Mouse (Mus musculus) hindbrain, embryonic 11.5 days (tissue): Measurements from ENCODE around the gene Lypd5. TPM values are rescaled to one million over a fixed set of nuclear protein-coding genes. Genes with fewer than 3 reads are reported as not detected.

Experiments used
- ATAC-seq: fragments of 200-750 bp; cut with Nextera tagmentation; 2 replicates; pipeline ENCODE4 v1.8.0; 2017; ENCODE audit warnings: mild to moderate bottlenecking, moderate TSS enrichment, moderate library complexity; ENCODE audit not compliant: low FRiP score
- DNase-seq: peaks from one replicate; pipeline ENCODE4 v3.0.0-alpha.2; 2015; ENCODE audit warnings: low spot score
- H3K27ac ChIP-seq: fragments of 300-500 bp; sonication (generic); 2 replicates; pipeline ENCODE4 v1.5.1; 2014; ENCODE audit warnings: mild to moderate bottlenecking, low read depth, low read length
- H3K27me3 ChIP-seq: fragments of 300-500 bp; sonication (generic); 2 replicates; pipeline ENCODE4 v1.6.1; 2014; ENCODE audit warnings: mild to moderate bottlenecking, low read length, moderate library complexity, mixed read lengths; ENCODE audit not compliant: control insufficient read depth, insufficient read depth
- H3K36me3 ChIP-seq: fragments of 300-500 bp; sonication (generic); 2 replicates; pipeline ENCODE4 v1.6.1; 2014; ENCODE audit warnings: mild to moderate bottlenecking, low read length, moderate library complexity, mixed read lengths; ENCODE audit not compliant: control insufficient read depth, insufficient read depth
- H3K4me1 ChIP-seq: fragments of 300-500 bp; sonication (generic); replicated peaks from 2 replicates; pipeline ENCODE4 v1.6.1; 2014; ENCODE audit warnings: low read length, mixed read lengths; ENCODE audit not compliant: control insufficient read depth, insufficient read depth
- H3K4me2 ChIP-seq: fragments of 300-500 bp; sonication (generic); replicated peaks from 2 replicates; pipeline ENCODE4 v1.6.1; 2014; ENCODE audit warnings: mild to moderate bottlenecking, low read depth, low read length
- H3K4me3 ChIP-seq: fragments of 300-500 bp; sonication (generic); 2 replicates; pipeline ENCODE4 v1.5.1; 2014; ENCODE audit warnings: low read depth, low read length
- H3K9ac ChIP-seq: fragments of 300-500 bp; sonication (generic); 2 replicates; pipeline ENCODE4 v1.6.1; 2014; ENCODE audit warnings: low read depth, low read length
- H3K9me3 ChIP-seq: fragments of 300-500 bp; sonication (generic); 2 replicates; pipeline ENCODE4 v1.6.1; 2016; ENCODE audit warnings: low read length; ENCODE audit not compliant: control insufficient read depth
- WGBS: fragments of 180-500 bp; shearing (Covaris S2); extraction: QIAGEN DNeasy Blood & Tissue Kit; methylation state at CpG from one replicate; pipeline ENCODE4 v1.1.7; 2014; 5-methylcytosine and 5-hydroxymethylcytosine counted together
- polyA plus RNA-seq: library from polyadenylated mRNA; unstranded; fragments of >200 nt; fragmentation: Nextera tagmentation; extraction: Ambion mirVana; gene quantifications from 2 replicates; pipeline ENCODE4 v1.2.1, GENCODE M21; 2014

The Lypd5 gene
- not detected in 2 replicates for polyA plus RNA-seq

DNA sequence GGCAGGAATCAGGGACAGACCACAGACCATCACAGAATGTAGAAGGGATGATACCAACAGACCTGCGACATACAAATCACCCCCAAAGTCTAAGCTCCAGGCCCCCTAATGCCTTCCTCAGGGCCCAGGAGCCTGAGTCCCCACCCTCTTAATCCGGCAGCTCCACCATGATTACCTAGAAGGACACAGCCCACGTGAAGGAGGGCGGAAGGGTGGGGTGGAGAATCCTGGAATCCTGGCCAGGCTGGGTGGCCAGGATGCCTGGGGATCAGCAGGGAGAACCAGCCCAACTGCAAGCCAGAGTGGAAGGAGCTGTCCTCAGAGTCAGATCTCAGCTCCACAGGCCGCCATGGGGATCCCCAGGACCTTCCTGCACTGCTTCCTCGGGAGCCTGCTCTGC, at the start of gene Lypd5:
TSS of gene Lypd5 (plus strand) at position 301 of the 400 bp plus-strand sequence.
- no peak for ATAC-seq
- H3K9ac ChIP-seq, result no peak within 1 kb of the TSS
- H3K4me3 ChIP-seq, result no peak within 1 kb of the TSS
- no peaks in the 10 kb centered on the region for H3K9me3 ChIP-seq
- H3K36me3 ChIP-seq, result no peaks in the 10 kb centered on the region
- no peak within 1 kb of the TSS for H3K27ac ChIP-seq
- 31% methylated on average over 6 of the region's 6 CpGs for WGBS
- no peak for DNase-seq
- no peaks in the 10 kb centered on the region for H3K27me3 ChIP-seq
- no peak within 1 kb of the TSS for H3K4me2 ChIP-seq
- H3K4me1 ChIP-seq, result no peaks in the 10 kb centered on the region

DNA sequence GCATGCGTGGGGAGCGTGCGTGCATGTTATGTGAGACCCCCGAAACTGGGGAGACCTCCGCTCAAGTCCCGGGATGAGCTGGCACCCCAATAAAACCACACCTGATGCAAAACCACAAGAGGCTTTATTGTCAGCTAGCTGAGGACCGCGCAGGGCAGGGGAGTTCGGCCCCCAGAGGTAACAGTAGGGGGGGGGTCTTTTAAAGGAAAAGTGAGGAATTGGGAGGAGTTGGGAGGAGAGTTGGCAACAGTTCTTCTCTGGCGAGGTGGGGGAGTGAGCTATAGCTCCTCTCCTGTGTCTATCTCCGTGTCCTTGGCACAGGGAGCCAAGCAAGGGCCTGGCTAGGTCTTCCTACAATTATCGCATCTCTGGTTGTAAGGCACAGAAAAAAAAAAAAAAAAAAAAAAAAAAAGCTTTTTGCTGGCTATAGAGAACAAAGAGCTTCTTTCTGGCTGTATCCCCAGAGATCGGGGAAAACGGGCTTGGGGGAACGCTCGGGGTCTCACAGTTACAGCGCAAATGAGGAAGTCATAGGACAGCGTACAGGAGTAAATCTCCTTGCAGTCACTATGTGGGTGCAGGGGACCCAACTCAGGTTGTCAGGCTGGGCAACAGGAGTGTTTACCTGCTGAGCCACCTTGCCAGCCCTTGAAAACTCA, 49.0 kb upstream of the Lypd5 start:
- Histone ChIP-seq H3K27me3 (no peaks in the 10 kb centered on the region), H3K36me3 (peaks cover 13% of the 10 kb centered on the region; the same call in 1 of the 2 replicates), H3K4me3 (peak overlapping the region; percentile 79), H3K27ac (peak overlapping the region; percentile 91; the same call in 1 of the 2 replicates), H3K9me3 (no peaks in the 10 kb centered on the region), H3K4me1 (0 out of 2 replicates have a peak, but pooled peaks cover 2% of the 10 kb centered on the region), H3K9ac (peak overlapping the region; percentile 59), H3K4me2 (peak overlapping the region; percentile 79)
- WGBS, result under 1% methylated on average over 18 of the region's 18 CpGs
- ATAC-seq (peak; percentile 43), DNase-seq (peak; percentile 51)

- no peaks in the 10 kb centered on the region for H3K27me3 ChIP-seq
- H3K27ac ChIP-seq, result no peak within 1 kb of the TSS
- peaks cover 8% of the 10 kb centered on the region; the same call in 1 of the 2 replicates for H3K36me3 ChIP-seq
- peak within 1 kb of the TSS; percentile 79 for H3K4me2 ChIP-seq
- peak within 1 kb of the TSS; percentile 79 for H3K4me3 ChIP-seq
- H3K9ac ChIP-seq, result peak within 1 kb of the TSS; percentile 59
- ATAC-seq, result peak; percentile 69
- 2% methylated on average over 13 of the region's 13 CpGs for WGBS
- peak; percentile 83 for DNase-seq
- H3K9me3 ChIP-seq, result no peaks in the 10 kb centered on the region
- H3K4me1 ChIP-seq, result 0 out of 2 replicates have a peak, but pooled peaks cover 2% of the 10 kb centered on the region
These were observed 48.2 kb upstream of the Lypd5 start, which contains the start of gene Zfp61 for GRCm38 (mm10) chr7:24300771-24301282. TSS of gene Zfp61 (minus strand) at chr7:24301232.

DNA sequence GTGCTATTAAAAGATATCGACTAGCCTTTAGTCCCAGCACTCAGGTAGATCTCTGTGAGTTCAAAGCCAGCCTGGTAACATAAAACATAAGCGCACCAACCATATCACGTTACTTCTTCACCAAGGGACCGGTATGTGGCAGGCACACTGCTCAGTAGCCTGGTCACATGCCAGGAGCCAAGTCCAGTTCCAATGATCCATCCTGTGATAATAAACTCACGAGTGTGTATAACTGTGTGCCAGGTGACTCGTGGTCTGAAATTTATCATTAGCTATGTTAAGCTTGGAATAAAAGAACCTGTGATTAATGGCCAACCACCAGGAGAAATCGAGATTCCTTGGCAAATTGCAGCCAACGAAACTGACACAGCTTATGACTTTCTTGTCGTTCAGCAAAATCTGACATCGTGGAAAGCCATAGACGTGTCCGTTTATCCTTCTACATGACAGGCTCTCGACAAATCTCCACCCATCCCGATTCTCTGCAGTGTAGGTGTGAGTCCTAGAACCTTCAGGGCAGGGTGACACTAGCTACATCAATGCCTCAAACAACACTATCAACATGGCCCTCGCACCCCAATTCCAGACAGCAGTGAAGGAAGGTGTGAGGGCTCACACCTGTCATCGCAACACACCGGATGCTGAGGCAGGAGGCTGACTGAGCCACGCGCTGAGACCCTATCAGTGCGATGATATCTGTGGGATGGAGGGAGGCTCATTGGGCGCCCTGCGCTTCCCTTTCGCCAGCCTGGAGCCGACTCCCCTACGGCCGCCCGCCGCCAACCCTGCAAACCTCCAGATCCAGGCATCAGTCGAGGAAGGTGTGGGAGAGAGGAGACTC, 33.0 kb upstream of the Lypd5 start:
- peak overlapping the region; percentile 80 for H3K4me2 ChIP-seq
- H3K9ac ChIP-seq, result peak overlapping the region; percentile 77
- DNase-seq (no peak), ATAC-seq (0 out of 2 replicates have a peak, but pooled peaks have one; percentile 8)
- no peaks in the 10 kb centered on the region for H3K4me1 ChIP-seq
- no peaks in the 10 kb centered on the region for H3K9me3 ChIP-seq
- H3K4me3 ChIP-seq, result peak overlapping the region; percentile 53
- no peaks in the 10 kb centered on the region for H3K36me3 ChIP-seq
- no peak overlapping the region for H3K27ac ChIP-seq
- no peaks in the 10 kb centered on the region for H3K27me3 ChIP-seq
- 32% methylated on average over 27 of the region's 29 CpGs for WGBS

GRCm38 (mm10) chr7:24316567-24317092, 32.4 kb upstream of the Lypd5 start, which contains the start of gene Zfp94:
TSS of gene Zfp94 (minus strand) at chr7:24316666.
- H3K4me2 ChIP-seq, result peak within 1 kb of the TSS; percentile 80
- H3K4me3 ChIP-seq, result peak within 1 kb of the TSS; percentile 53
- no peaks in the 10 kb centered on the region for H3K36me3 ChIP-seq
- no peaks in the 10 kb centered on the region for H3K9me3 ChIP-seq
- DNase-seq (peak; percentile 96), ATAC-seq (peak; percentile 96)
- WGBS, result 1% methylated on average over 33 of the region's 33 CpGs
- H3K27ac ChIP-seq, result peak within 1 kb of the TSS; percentile 58
- H3K27me3 ChIP-seq, result no peaks in the 10 kb centered on the region
- H3K4me1 ChIP-seq, result no peaks in the 10 kb centered on the region
- H3K9ac ChIP-seq, result peak within 1 kb of the TSS; percentile 77

- Histone ChIP-seq H3K27ac (no peak overlapping the region), H3K36me3 (no peaks in the 10 kb centered on the region), H3K4me2 (no peak overlapping the region), H3K27me3 (no peaks in the 10 kb centered on the region), H3K9me3 (no peaks in the 10 kb centered on the region), H3K9ac (no peak overlapping the region), H3K4me1 (no peaks in the 10 kb centered on the region), H3K4me3 (no peak overlapping the region)
- ATAC-seq (no peak), DNase-seq (no peak)
- 77% methylated on average over 6 of the region's 6 CpGs for WGBS
These were observed 30.1 kb upstream of the Lypd5 start for GRCm38 (mm10) chr7:24318942-24319341.

- no peaks in the 10 kb centered on the region for H3K9me3 ChIP-seq
- no peak for ATAC-seq
- no peak overlapping the region for H3K27ac ChIP-seq
- DNase-seq, result no peak
- no peak overlapping the region for H3K4me2 ChIP-seq
- no peak overlapping the region for H3K4me3 ChIP-seq
- no peak overlapping the region for H3K9ac ChIP-seq
- no peaks in the 10 kb centered on the region for H3K36me3 ChIP-seq
- WGBS, result 84% methylated on average over 4 of the region's 4 CpGs
- no peaks in the 10 kb centered on the region for H3K27me3 ChIP-seq
- H3K4me1 ChIP-seq, result no peaks in the 10 kb centered on the region
These were observed 26.4 kb upstream of the Lypd5 start for GRCm38 (mm10) chr7:24322593-24322992.

- Histone ChIP-seq H3K4me3 (no peak overlapping the region), H3K9me3 (no peaks in the 10 kb centered on the region), H3K9ac (no peak overlapping the region), H3K27me3 (no peaks in the 10 kb centered on the region), H3K4me1 (no peaks in the 10 kb centered on the region), H3K36me3 (no peaks in the 10 kb centered on the region), H3K4me2 (no peak overlapping the region), H3K27ac (no peak overlapping the region)
- ATAC-seq, result no peak
- DNase-seq, result no peak
- WGBS, result 90% methylated on average over 6 of the region's 6 CpGs
These were observed 23.8 kb upstream of the Lypd5 start for GRCm38 (mm10) chr7:24325197-24325596.
